In the genomic region with DNA sequence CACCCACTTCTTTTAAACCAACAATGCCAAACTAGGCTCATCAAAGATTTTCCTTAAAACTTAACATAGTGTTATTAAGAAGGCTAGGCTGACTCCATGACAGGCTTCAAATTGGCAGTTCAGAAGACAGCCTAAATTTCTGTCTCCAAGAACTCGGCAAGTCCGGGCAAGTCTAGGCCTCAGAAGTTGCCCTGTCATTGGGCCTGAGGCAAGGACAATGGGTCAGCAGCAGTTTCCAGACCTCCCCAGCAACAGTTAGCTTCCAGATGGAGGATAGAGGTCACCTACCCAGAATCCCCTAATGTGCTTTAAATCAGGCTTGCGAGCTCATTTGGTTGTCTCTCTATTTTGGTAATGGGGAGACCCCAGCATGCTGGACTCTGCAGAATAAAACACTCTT, we compare ENCODE assay signal across 21 mouse cellular contexts.
"Had no signal": no experiment of that assay in that cellular context is flagged by ENCODE, and none has a peak within 500 bp of the region (broad histone marks: within the 10 kb centered on the region; RNA-seq: fewer than 3 reads in every experiment).

No protein-coding gene starts in this region.

- H3K27me3 ChIP-seq: heart, embryonic 12.5 days; hindbrain, embryonic 12.5 days; limb, embryonic 12.5 days; liver, embryonic 12.5 days had no signal

- H3K4me3 ChIP-seq: gastrocnemius, adult 2 months; heart, adult 2 months; heart, embryonic 12.5 days; hindbrain, embryonic 10.5 days; hindbrain, embryonic 12.5 days; layer of hippocampus, adult 2 months; left cerebral cortex, adult 2 months; limb, embryonic 12.5 days; liver, embryonic 12.5 days had no signal

- H3K4me2 ChIP-seq: heart, embryonic 12.5 days; hindbrain, embryonic 12.5 days; hindbrain, embryonic 14.5 days; limb, embryonic 12.5 days; liver, embryonic 12.5 days had no signal

- H3K4me1 ChIP-seq: hindbrain, embryonic 12.5 days; limb, embryonic 12.5 days had no signal

- H3K36me3 ChIP-seq: heart, embryonic 12.5 days; hindbrain, embryonic 10.5 days; hindbrain, embryonic 12.5 days; limb, embryonic 12.5 days; liver, embryonic 12.5 days had no signal

- ATAC-seq: hindbrain, postnatal 0 days; intestine, postnatal 0 days; liver, embryonic 12.5 days had no signal

- H3K9me3 ChIP-seq: heart, embryonic 12.5 days; hindbrain, embryonic 10.5 days; hindbrain, embryonic 12.5 days; limb, embryonic 12.5 days; liver, embryonic 12.5 days had no signal

- H3K27ac ChIP-seq: gastrocnemius, adult 2 months; heart, adult 2 months; hindbrain, embryonic 10.5 days; hindbrain, embryonic 12.5 days; hindbrain, embryonic 14.5 days; hindbrain, postnatal 0 days; layer of hippocampus, adult 2 months; left cerebral cortex, adult 2 months; limb, embryonic 12.5 days; liver, embryonic 12.5 days; liver, embryonic 14.5 days had no signal

- DNase-seq: gastrocnemius, adult 2 months; gastrocnemius, postnatal 10 days; gastrocnemius, postnatal 25 days; heart, adult 2 months; heart, postnatal 10 days; heart, postnatal 4 days; kidney, adult 18-20 months; kidney, adult 8-10 months; kidney, postnatal 10 days; kidney, postnatal 4 days had no signal

- H3K9ac ChIP-seq: heart, embryonic 12.5 days; hindbrain, embryonic 12.5 days; hindbrain, embryonic 14.5 days; limb, embryonic 12.5 days; liver, embryonic 12.5 days; liver, embryonic 14.5 days had no signal
